Mouse (Mus musculus) midbrain, embryonic 12.5 days (tissue): ENCODE data around the gene Mei4. TPM values are rescaled to one million over a fixed set of nuclear protein-coding genes. Genes with fewer than 3 reads are reported as not detected.

Source experiments
- ATAC-seq: fragments of 200-750 bp; cut with Nextera tagmentation; 2 replicates; pipeline ENCODE4 v1.8.0; 2017; ENCODE audit warnings: low read depth, moderate TSS enrichment, moderate library complexity; ENCODE audit not compliant: low FRiP score
- H3K27ac ChIP-seq: fragments of 300-500 bp; sonication (generic); replicated peaks from 2 replicates; pipeline ENCODE4 v1.5.1; 2016; ENCODE audit warnings: mild to moderate bottlenecking
- H3K27me3 ChIP-seq: fragments of 300-500 bp; sonication (generic); 2 replicates; pipeline ENCODE4 v1.6.1; 2016; ENCODE audit warnings: mild to moderate bottlenecking
- H3K36me3 ChIP-seq: fragments of 300-500 bp; sonication (generic); 2 replicates; pipeline ENCODE4 v1.6.1; 2016
- H3K4me1 ChIP-seq: fragments of 300-500 bp; sonication (generic); 2 replicates; pipeline ENCODE4 v1.6.1; 2016
- H3K4me2 ChIP-seq: fragments of 300-500 bp; sonication (generic); replicated peaks from 2 replicates; pipeline ENCODE4 v1.6.1; 2016; ENCODE audit warnings: mild to moderate bottlenecking, moderate library complexity
- H3K4me3 ChIP-seq: fragments of 300-500 bp; sonication (generic); 2 replicates; pipeline ENCODE4 v1.5.1; 2016; ENCODE audit warnings: mild to moderate bottlenecking
- H3K9ac ChIP-seq: fragments of 300-500 bp; sonication (generic); replicated peaks from 2 replicates; pipeline ENCODE4 v1.6.1; 2016; ENCODE audit warnings: mild to moderate bottlenecking, moderate library complexity
- H3K9me3 ChIP-seq: fragments of 300-500 bp; sonication (generic); 2 replicates; pipeline ENCODE4 v1.6.1; 2016; ENCODE audit warnings: mild to moderate bottlenecking
- WGBS: fragments of 180-500 bp; shearing (Covaris S2); methylation state at CpG from one replicate; pipeline ENCODE4 v1.1.7; 2016; 5-methylcytosine and 5-hydroxymethylcytosine counted together
- polyA plus RNA-seq: library from polyadenylated mRNA; unstranded; fragments of >200 nt; fragmentation: Nextera tagmentation; extraction: Ambion mirVana; gene quantifications from 2 replicates; pipeline ENCODE4 v1.2.1, GENCODE M21; 2016

Mei4 gene
- polyA plus RNA-seq, 1 experiment from 2014 or later: 0.70 TPM

- no peaks in the 10 kb centered on the region for H3K27me3 ChIP-seq
- H3K4me3 ChIP-seq: no peak overlapping the region
- no peaks in the 10 kb centered on the region for H3K9me3 ChIP-seq
- H3K4me2 ChIP-seq: no peak overlapping the region
- no peaks in the 10 kb centered on the region for H3K4me1 ChIP-seq
- no peak overlapping the region for H3K9ac ChIP-seq
- 83% methylated on average over 2 of the region's 2 CpGs for WGBS
- H3K36me3 ChIP-seq: no peaks in the 10 kb centered on the region
- H3K27ac ChIP-seq: no peak overlapping the region
- ATAC-seq: no peak
Observed at GRCm38 (mm10) chr9:81957842-81958241, 94.4 kb downstream of the Mei4 start.

- no peaks in the 10 kb centered on the region for H3K4me1 ChIP-seq
- WGBS: 97% methylated on average over 1 of the region's 1 CpGs
- no peak overlapping the region for H3K27ac ChIP-seq
- no peaks in the 10 kb centered on the region for H3K36me3 ChIP-seq
- H3K9ac ChIP-seq: no peak overlapping the region
- ATAC-seq: no peak
- no peaks in the 10 kb centered on the region for H3K27me3 ChIP-seq
- no peak overlapping the region for H3K4me3 ChIP-seq
- no peak overlapping the region for H3K4me2 ChIP-seq
- H3K9me3 ChIP-seq: no peaks in the 10 kb centered on the region
Observed at GRCm38 (mm10) chr9:81966765-81967164, 103.3 kb downstream of the Mei4 start.

GRCm38 (mm10) chr9:81968935-81969334, 105.5 kb downstream of the Mei4 start:
- H3K4me3 ChIP-seq: no peak overlapping the region
- H3K4me2 ChIP-seq: no peak overlapping the region
- H3K9ac ChIP-seq: no peak overlapping the region
- H3K27me3 ChIP-seq: no peaks in the 10 kb centered on the region
- WGBS: 63% methylated on average over 2 of the region's 2 CpGs
- no peaks in the 10 kb centered on the region for H3K36me3 ChIP-seq
- no peak for ATAC-seq
- H3K9me3 ChIP-seq: no peaks in the 10 kb centered on the region
- H3K4me1 ChIP-seq: no peaks in the 10 kb centered on the region
- H3K27ac ChIP-seq: no peak overlapping the region

- Histone ChIP-seq H3K9me3 (no peaks in the 10 kb centered on the region), H3K36me3 (no peaks in the 10 kb centered on the region), H3K9ac (no peak overlapping the region), H3K4me3 (no peak overlapping the region), H3K4me1 (no peaks in the 10 kb centered on the region), H3K4me2 (no peak overlapping the region), H3K27me3 (no peaks in the 10 kb centered on the region), H3K27ac (no peak overlapping the region)
- no peak for ATAC-seq
- WGBS: 89% methylated on average over 3 of the region's 3 CpGs
Observed at GRCm38 (mm10) chr9:81982461-81982860, 119.0 kb downstream of the Mei4 start.

- Histone ChIP-seq H3K27me3 (no peaks in the 10 kb centered on the region), H3K4me1 (no peaks in the 10 kb centered on the region), H3K9me3 (no peaks in the 10 kb centered on the region), H3K4me2 (no peak overlapping the region), H3K27ac (no peak overlapping the region), H3K9ac (no peak overlapping the region), H3K36me3 (no peaks in the 10 kb centered on the region), H3K4me3 (no peak overlapping the region)
- WGBS: 73% methylated on average over 3 of the region's 3 CpGs
- 0 out of 2 replicates have a peak, but pooled peaks have one; percentile 19 for ATAC-seq
Observed at GRCm38 (mm10) chr9:82012991-82013390, 149.5 kb downstream of the Mei4 start.

GRCm38 (mm10) chr9:82042515-82043056, 179.1 kb downstream of the Mei4 start:
- H3K36me3 ChIP-seq: no peaks in the 10 kb centered on the region
- no peak for ATAC-seq
- H3K4me2 ChIP-seq: no peak overlapping the region
- no peaks in the 10 kb centered on the region for H3K9me3 ChIP-seq
- H3K4me3 ChIP-seq: no peak overlapping the region
- WGBS: 97% methylated on average over 1 of the region's 1 CpGs
- no peaks in the 10 kb centered on the region for H3K27me3 ChIP-seq
- no peak overlapping the region for H3K27ac ChIP-seq
- H3K9ac ChIP-seq: no peak overlapping the region
- H3K4me1 ChIP-seq: no peaks in the 10 kb centered on the region

- Histone ChIP-seq H3K36me3 (no peaks in the 10 kb centered on the region), H3K9ac (no peak overlapping the region), H3K4me2 (no peak overlapping the region), H3K27me3 (no peaks in the 10 kb centered on the region), H3K4me3 (no peak overlapping the region), H3K4me1 (no peaks in the 10 kb centered on the region), H3K9me3 (no peaks in the 10 kb centered on the region), H3K27ac (no peak overlapping the region)
- WGBS: 88% methylated on average over 2 of the region's 2 CpGs
- no peak for ATAC-seq
Observed at GRCm38 (mm10) chr9:82044517-82044916, 181.0 kb downstream of the Mei4 start.

GRCm38 (mm10) chr9:82073832-82074231, 210.4 kb downstream of the Mei4 start:
- no peak overlapping the region for H3K27ac ChIP-seq
- H3K9ac ChIP-seq: no peak overlapping the region
- no peaks in the 10 kb centered on the region for H3K36me3 ChIP-seq
- H3K4me3 ChIP-seq: no peak overlapping the region
- no peaks in the 10 kb centered on the region for H3K9me3 ChIP-seq
- H3K4me2 ChIP-seq: no peak overlapping the region
- H3K4me1 ChIP-seq: no peaks in the 10 kb centered on the region
- no peaks in the 10 kb centered on the region for H3K27me3 ChIP-seq
- ATAC-seq: no peak
- WGBS: 74% methylated on average over 1 of the region's 1 CpGs

GRCm38 (mm10) chr9:82075270-82075669, 211.8 kb downstream of the Mei4 start:
- Histone ChIP-seq H3K4me3 (no peak overlapping the region), H3K9me3 (no peaks in the 10 kb centered on the region), H3K4me2 (no peak overlapping the region), H3K27me3 (no peaks in the 10 kb centered on the region), H3K9ac (no peak overlapping the region), H3K36me3 (no peaks in the 10 kb centered on the region), H3K4me1 (no peaks in the 10 kb centered on the region), H3K27ac (no peak overlapping the region)
- ATAC-seq: no peak
- 94% methylated on average over 2 of the region's 2 CpGs for WGBS

GRCm38 (mm10) chr9:82096409-82096808, 232.9 kb downstream of the Mei4 start:
- ATAC-seq: no peak
- H3K36me3 ChIP-seq: no peaks in the 10 kb centered on the region
- no peak overlapping the region for H3K27ac ChIP-seq
- H3K27me3 ChIP-seq: no peaks in the 10 kb centered on the region
- no peaks in the 10 kb centered on the region for H3K4me1 ChIP-seq
- 84% methylated on average over 3 of the region's 3 CpGs for WGBS
- H3K9me3 ChIP-seq: no peaks in the 10 kb centered on the region
- no peak overlapping the region for H3K4me2 ChIP-seq
- no peak overlapping the region for H3K9ac ChIP-seq
- H3K4me3 ChIP-seq: no peak overlapping the region

- WGBS: 81% methylated on average over 2 of the region's 2 CpGs
- H3K27me3 ChIP-seq: no peaks in the 10 kb centered on the region
- ATAC-seq: no peak
Observed at GRCm38 (mm10) chr9:82114865-82115264, 251.4 kb downstream of the Mei4 start.

GRCm38 (mm10) chr9:82136119-82136518, 272.6 kb downstream of the Mei4 start:
- Histone ChIP-seq H3K4me2 (no peak overlapping the region), H3K27ac (no peak overlapping the region), H3K36me3 (no peaks in the 10 kb centered on the region), H3K4me1 (no peaks in the 10 kb centered on the region), H3K9me3 (no peaks in the 10 kb centered on the region), H3K4me3 (no peak overlapping the region), H3K27me3 (no peaks in the 10 kb centered on the region), H3K9ac (no peak overlapping the region)
- ATAC-seq: no peak

More at GRCm38 (mm10) chr9:82114865-82115264, 251.4 kb downstream of the Mei4 start:
- no peak overlapping the region for H3K4me3 ChIP-seq
- no peaks in the 10 kb centered on the region for H3K36me3 ChIP-seq
- H3K9ac ChIP-seq: no peak overlapping the region
- H3K27ac ChIP-seq: no peak overlapping the region
- H3K9me3 ChIP-seq: no peaks in the 10 kb centered on the region
- no peak overlapping the region for H3K4me2 ChIP-seq
- no peaks in the 10 kb centered on the region for H3K4me1 ChIP-seq

- no peak for ATAC-seq
- no peaks in the 10 kb centered on the region for H3K4me1 ChIP-seq
- 67% methylated on average over 9 of the region's 9 CpGs for WGBS
Observed at GRCm38 (mm10) chr9:82160143-82160542, 296.7 kb downstream of the Mei4 start.

More at GRCm38 (mm10) chr9:82160143-82160542, 296.7 kb downstream of the Mei4 start:
- H3K27me3 ChIP-seq: no peaks in the 10 kb centered on the region
- no peak overlapping the region for H3K4me2 ChIP-seq
- no peak overlapping the region for H3K27ac ChIP-seq
- H3K36me3 ChIP-seq: no peaks in the 10 kb centered on the region
- H3K9ac ChIP-seq: no peak overlapping the region
- H3K4me3 ChIP-seq: no peak overlapping the region
- no peaks in the 10 kb centered on the region for H3K9me3 ChIP-seq
